Mouse (Mus musculus): ENCODE results near the gene BC017158.
A peak's percentile ranks its signal among the peaks of the same experiment; 100 is the strongest.
"Not testable (repeated sequence)": the region's sequence is repeated elsewhere in the genome, so short reads cannot be mapped to it uniquely, and the experiment has no call there.

The BC017158 gene

GRCm38 (mm10) chr7:128297617-128298480, at the start of gene BC017158:
Gene BC017158 (minus strand): TSS chr7:128298170.
- DNase-seq (ENCODE audit: low read depth, low spot score), result peak; percentile 77

DNA sequence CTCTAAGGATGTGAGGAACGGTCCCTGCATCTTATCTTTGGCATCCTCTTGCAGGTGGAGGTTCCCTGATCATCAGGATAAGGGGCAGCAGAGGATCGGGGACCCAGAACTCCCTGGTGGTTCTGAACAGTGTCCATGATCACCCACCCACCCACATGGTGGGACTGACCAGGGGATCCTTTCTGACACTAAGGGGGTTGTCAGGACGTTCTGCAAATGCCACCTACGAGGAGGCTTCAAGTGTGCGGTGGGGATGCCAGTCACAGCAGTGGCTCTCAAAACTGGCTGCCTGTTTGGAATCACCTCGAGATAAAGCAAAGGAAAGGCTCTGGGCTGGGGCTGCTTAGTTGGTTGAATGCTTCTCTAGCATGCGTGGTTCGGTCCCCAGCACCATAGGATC, 49.0 kb upstream of the BC017158 start:
- DNase-seq (ENCODE audit: low read depth, low spot score), result no peak

DNA sequence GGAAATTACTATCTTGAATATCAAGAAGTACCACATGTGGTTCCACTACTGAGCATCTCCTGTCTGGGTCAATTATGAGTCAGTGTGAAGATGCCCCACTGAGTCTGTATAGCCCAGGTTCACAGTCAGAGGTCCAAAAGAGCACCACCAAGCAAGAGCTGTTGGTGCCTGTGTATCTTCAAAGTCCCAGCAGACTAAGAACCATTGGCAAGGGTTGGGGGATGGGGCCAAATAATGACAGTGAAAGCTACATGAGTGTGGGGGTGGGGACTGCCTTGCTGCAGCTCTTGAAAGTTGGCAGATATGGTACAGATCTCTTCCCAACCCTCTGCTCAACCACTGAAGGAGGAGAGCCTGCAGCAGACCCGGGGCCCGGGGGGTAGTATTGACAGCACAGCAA, 48.6 kb upstream of the BC017158 start:
- no peak for DNase-seq (ENCODE audit: low read depth, low spot score)

- no peak for DNase-seq (ENCODE audit: low read depth, low spot score)
Measured at GRCm38 (mm10) chr7:128345691-128346090, 47.7 kb upstream of the BC017158 start.

GRCm38 (mm10) chr7:128344928-128345653, 47.1 kb upstream of the BC017158 start:
- peak; percentile 67 for DNase-seq (ENCODE audit: low read depth, low spot score)

- no peak for DNase-seq (ENCODE audit: low read depth, low spot score)
Measured at GRCm38 (mm10) chr7:128344488-128344887, 46.5 kb upstream of the BC017158 start.

DNA sequence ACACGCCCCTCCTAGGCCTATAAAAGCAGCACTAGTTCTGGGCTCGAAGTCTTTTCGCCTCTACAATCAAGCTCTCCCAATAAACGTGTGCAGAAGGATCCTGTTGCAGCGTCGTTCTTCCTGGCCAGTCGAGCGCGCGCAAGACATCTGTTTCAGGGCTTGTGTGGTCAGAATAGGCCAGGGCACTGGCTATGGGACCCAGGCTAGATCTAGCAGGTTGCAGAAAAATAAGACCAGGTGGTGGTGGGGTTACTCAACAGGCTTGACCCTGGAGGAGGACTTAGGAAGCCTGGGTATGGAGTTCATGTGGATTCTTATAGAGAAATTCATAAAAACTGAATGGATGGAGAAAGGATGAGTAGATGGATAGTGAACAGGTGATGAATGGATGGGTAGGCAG, 44.7 kb upstream of the BC017158 start:
- DNase-seq (ENCODE audit: low read depth, low spot score), result not testable (repeated sequence)

- not testable (repeated sequence) for DNase-seq (ENCODE audit: low read depth, low spot score)
Measured at GRCm38 (mm10) chr7:128340321-128340720, 42.4 kb upstream of the BC017158 start.

DNA sequence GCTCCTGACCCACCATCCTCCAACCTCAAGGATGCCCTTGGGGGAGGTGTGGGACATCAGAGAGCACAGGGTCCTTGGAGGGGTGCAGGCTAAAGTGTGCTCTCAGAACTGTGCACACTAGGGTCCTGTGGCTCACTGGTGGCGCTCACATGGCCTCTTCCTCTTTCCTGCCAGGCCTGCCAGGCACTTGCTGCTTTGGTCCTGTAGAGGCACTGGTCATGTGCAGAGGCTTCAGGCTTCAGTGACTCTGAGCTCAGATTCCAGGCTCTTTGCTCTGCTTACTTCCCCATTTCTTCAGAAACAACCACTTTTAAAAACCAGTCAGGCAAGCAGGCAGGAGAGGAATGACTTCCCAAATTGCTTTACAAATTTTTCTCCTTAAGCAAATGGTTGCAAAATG, 34.9 kb upstream of the BC017158 start:
- DNase-seq (ENCODE audit: low read depth, low spot score), result no peak

DNA sequence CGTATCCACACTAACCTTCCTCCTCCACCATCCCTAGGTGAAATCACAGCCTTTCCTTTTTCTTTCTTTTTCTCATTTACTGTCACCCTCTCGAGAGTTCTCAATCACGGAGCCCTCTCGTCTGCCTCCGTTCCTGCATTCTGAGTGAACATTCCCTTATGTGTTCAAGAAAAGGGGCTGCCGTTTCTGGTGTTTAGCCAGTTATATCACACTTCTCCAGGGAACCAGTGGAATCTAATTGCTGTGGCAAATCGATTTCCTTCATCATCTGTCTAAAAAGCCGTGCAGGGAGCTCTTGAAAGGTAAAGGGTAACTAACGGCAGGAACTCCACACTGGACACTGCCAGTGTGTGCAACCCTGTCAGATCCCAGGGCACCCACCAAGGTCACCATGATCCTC, 33.0 kb upstream of the BC017158 start:
- DNase-seq (ENCODE audit: low read depth, low spot score), result no peak

GRCm38 (mm10) chr7:128324977-128325376, 27.0 kb upstream of the BC017158 start:
- no peak for DNase-seq (ENCODE audit: low read depth, low spot score)

GRCm38 (mm10) chr7:128321260-128321659, 23.3 kb upstream of the BC017158 start:
- no peak for DNase-seq (ENCODE audit: low read depth, low spot score)

DNA sequence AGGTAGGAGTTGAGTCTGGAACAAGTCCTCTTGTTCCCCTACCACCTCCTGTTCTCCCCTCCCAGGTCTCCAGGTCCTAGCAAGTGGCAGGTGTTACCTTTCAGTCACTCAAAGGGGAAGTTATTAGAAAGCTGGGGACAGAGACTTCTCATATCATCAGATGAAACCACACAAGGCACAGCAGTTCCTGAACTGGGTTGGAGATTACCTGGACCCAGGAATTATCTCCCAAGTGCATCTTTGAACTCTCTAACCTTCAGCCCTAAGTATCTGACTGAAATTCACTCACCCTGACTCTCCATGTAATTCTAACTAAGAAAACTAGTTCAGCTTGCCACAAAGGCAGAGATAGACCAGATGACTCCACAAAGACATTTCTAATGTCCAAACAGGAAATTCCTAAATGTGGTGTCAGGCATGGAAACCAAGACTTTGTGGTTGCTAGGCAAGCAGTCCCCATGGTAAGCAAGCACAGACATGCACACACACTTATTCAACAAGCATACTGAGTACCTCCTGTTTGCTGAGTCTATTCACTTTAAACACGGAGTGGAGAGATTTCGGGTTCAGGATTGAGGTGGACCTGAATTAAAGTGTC, 22.3 kb upstream of the BC017158 start:
- DNase-seq (ENCODE audit: low read depth, low spot score), result no peak

DNA sequence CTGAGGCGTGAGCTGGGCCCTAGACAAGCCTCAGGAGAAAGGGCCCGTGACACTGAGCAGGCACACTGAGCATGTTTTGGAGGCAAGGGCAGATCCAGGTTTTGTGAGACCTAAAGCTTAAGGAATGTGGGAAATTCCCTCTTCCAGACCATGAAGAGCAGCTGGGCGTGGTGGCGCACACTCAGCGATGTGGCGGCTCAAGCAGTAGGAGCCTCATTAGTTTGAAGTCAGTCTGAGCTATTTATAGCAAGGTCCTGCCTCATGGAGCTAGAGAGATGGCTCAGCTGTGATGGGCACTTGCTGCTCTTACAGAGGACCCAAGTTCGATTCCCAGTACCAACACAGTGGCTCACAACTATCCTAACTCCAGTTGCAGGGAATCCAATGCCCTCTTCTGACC, 21.2 kb upstream of the BC017158 start:
- DNase-seq (ENCODE audit: low read depth, low spot score), result peak; percentile 30

DNA sequence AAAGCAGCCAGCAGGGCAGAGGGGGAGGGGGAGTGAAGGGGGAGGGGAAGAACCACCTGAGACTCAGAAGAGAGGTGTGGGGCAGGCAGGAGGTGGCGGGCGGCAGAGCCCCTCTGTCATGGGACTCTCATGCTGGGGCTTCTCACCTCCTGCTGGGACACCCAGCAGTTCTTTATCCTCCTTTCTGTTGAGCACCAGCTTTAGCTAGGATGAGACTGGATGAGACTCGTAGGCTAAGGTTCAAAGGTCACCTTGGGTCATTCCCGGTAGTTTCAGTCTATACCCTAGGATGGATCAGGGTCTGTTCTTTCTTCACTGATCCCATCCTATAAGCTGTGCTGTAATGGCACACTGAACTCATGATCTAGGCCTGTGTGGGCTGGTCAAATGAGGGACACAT, 19.0 kb upstream of the BC017158 start:
- DNase-seq (ENCODE audit: low read depth, low spot score), result no peak

DNA sequence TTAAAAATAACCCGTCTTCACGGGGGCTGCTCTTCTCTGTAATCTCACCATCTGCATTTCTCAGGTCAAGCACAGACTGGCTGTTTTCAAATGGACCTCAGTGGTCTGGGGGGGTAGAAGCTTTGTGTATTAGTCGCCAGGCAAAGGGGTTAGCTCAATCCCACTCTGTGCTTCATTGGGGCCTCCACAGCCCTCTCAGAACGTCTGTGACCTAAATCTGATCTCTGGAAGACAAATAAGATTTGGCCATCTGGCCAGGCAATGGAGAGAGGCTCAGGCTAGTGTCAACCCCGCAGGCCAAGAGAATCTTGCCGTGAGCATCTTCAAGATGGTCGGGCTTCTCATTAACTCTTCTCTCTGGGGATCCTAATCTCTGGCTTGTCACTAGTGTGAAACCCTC, 16.5 kb upstream of the BC017158 start:
- no peak for DNase-seq (ENCODE audit: low read depth, low spot score)

DNA sequence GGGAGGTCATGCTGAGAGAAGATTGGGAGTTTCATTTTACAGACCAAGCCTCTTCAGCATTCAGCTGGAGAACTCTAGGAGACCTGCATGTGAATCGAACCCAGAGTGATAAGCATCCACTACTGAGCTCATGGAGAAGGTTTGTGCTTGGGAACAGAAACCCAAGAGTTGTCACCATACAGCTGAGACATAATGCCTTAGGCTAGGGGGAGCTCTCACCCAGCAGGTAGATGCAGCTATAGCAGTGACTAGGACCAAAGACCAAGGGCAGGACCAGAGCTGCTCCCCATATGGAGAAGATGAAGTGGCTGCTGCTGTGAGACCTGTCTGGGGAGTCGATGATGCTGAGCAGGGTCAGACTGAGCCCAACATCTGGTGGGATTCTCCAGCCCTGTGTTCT, 15.6 kb upstream of the BC017158 start:
- DNase-seq (ENCODE audit: low read depth, low spot score), result no peak

GRCm38 (mm10) chr7:128312375-128313059, 14.5 kb upstream of the BC017158 start:
- DNase-seq (ENCODE audit: low read depth, low spot score), result no peak

DNA sequence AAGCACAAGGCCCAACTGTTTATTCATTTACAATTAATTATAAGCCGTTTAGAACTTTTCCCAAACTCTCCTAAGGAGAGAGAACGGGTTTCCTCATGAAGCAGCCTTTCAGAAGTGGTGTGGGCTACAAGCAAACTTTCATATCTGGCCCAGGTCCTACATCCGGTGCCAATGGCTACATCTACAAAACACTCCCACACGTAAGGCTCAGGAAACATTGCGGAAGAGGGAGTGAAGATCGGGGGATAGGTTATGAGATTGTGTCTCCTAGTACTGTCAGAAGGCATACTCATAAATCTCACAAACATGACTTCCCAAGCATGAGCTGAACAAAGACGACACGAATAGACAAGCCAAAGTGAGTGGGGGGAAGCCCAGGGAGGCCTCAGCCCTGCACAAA, 13.8 kb upstream of the BC017158 start:
- DNase-seq (ENCODE audit: low read depth, low spot score), result no peak

GRCm38 (mm10) chr7:128311263-128311662, 13.3 kb upstream of the BC017158 start:
- DNase-seq (ENCODE audit: low read depth, low spot score), result no peak

GRCm38 (mm10) chr7:128310229-128310688, 12.3 kb upstream of the BC017158 start:
- DNase-seq (ENCODE audit: low read depth, low spot score), result no peak

DNA sequence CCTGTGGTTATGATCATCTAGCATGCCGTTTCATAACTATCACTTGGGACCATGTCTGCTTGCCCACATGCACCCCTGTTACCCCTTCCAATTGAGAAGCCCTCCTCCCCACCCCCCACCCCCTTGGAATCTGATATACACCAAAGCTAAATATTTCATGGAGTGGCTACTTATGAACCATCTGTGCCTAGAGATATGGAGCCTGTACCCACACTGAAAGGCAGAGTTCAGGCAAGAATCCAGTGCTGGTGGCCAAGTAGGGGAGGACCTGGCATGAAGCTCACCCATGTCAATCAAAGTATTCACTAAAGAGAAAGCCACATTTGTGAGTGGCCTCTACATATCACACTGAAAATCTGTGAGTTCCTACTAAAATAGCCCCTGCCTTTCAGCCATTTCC, 11.8 kb upstream of the BC017158 start:
- DNase-seq (ENCODE audit: low read depth, low spot score), result no peak

All from R1 (cell line).